Mouse (Mus musculus): ENCODE data around the gene Lpp.
A peak's percentile ranks its signal among the peaks of the same experiment; 100 is the strongest.

Gene Lpp

GRCm38 (mm10) chr16:24881981-24882775 lies 488.9 kb downstream of the Lpp start:
- DNase-seq (ENCODE audit: low spot score): no peak

- DNase-seq (ENCODE audit: low spot score): no peak
Observed at GRCm38 (mm10) chr16:24884017-24884416, 490.7 kb downstream of the Lpp start.

- no peak for DNase-seq (ENCODE audit: low spot score)
Observed at GRCm38 (mm10) chr16:24886346-24886745, 493.0 kb downstream of the Lpp start.

- DNase-seq (ENCODE audit: low spot score): no peak
Observed at GRCm38 (mm10) chr16:24886943-24887342, 493.6 kb downstream of the Lpp start.

- no peak for DNase-seq (ENCODE audit: low spot score)
Observed at GRCm38 (mm10) chr16:24891453-24891852, 498.1 kb downstream of the Lpp start.

GRCm38 (mm10) chr16:24895160-24895559 lies 501.9 kb downstream of the Lpp start:
- no peak for DNase-seq (ENCODE audit: low spot score)

GRCm38 (mm10) chr16:24897641-24898040 lies 504.3 kb downstream of the Lpp start:
- DNase-seq (ENCODE audit: low spot score): no peak

GRCm38 (mm10) chr16:24900241-24900796 lies 507.0 kb downstream of the Lpp start:
- DNase-seq (ENCODE audit: low spot score): no peak

GRCm38 (mm10) chr16:24901139-24901859 lies 508.0 kb downstream of the Lpp start:
- DNase-seq (ENCODE audit: low spot score): no peak

GRCm38 (mm10) chr16:24902111-24902510 lies 508.8 kb downstream of the Lpp start:
- DNase-seq (ENCODE audit: low spot score): no peak

- DNase-seq (ENCODE audit: low spot score): no peak
Observed at GRCm38 (mm10) chr16:24908926-24909325, 515.6 kb downstream of the Lpp start.

- no peak for DNase-seq (ENCODE audit: low spot score)
Observed at GRCm38 (mm10) chr16:24910321-24910720, 517.0 kb downstream of the Lpp start.

- no peak for DNase-seq (ENCODE audit: low spot score)
Observed at GRCm38 (mm10) chr16:24910834-24911233, 517.5 kb downstream of the Lpp start.

GRCm38 (mm10) chr16:24912381-24912780 lies 519.1 kb downstream of the Lpp start:
- DNase-seq (ENCODE audit: low spot score): no peak

- DNase-seq (ENCODE audit: low spot score): no peak
Observed at GRCm38 (mm10) chr16:24913021-24913420, 519.7 kb downstream of the Lpp start.

- no peak for DNase-seq (ENCODE audit: low spot score)
Observed at GRCm38 (mm10) chr16:24913641-24914392, 520.5 kb downstream of the Lpp start.

- peak; percentile 47 for DNase-seq (ENCODE audit: low spot score)
Observed at GRCm38 (mm10) chr16:24914393-24914751, 521.1 kb downstream of the Lpp start.

- no peak for DNase-seq (ENCODE audit: low spot score)
Observed at GRCm38 (mm10) chr16:24915470-24915869, 522.2 kb downstream of the Lpp start.

GRCm38 (mm10) chr16:24919349-24920012 lies 526.2 kb downstream of the Lpp start:
- DNase-seq (ENCODE audit: low spot score): no peak

GRCm38 (mm10) chr16:24930070-24930469 lies 536.8 kb downstream of the Lpp start:
- DNase-seq (ENCODE audit: low spot score): no peak

GRCm38 (mm10) chr16:24930621-24931020 lies 537.3 kb downstream of the Lpp start:
- no peak for DNase-seq (ENCODE audit: low spot score)

- no peak for DNase-seq (ENCODE audit: low spot score)
Observed at GRCm38 (mm10) chr16:24932816-24933215, 539.5 kb downstream of the Lpp start.

All from testis, postnatal 10 days (tissue).